In the genomic region with DNA sequence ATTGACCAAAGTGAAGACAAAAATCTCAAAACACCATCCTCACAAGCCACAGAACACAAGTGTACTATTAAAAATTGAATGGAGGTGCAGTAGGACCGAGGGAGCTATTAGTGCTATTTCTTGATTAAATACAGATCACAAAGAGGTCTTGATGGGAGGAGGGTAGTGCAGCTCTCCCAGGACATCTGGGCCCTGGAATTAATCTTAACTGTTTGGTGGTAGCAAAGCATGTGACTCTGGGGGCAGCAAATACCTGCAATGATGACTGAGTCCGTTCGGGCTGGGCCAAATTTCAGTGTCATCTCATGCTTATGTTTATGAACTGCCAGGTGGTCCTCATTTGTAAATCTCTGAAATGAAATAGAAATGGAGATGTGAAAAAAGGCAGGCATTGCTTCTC, we compare ENCODE assay signal across 27 mouse cellular contexts. TPM values are rescaled to one million over a fixed set of nuclear protein-coding genes. Genes with fewer than 3 reads are reported as not detected.
"Had no signal": no experiment of that assay in that cellular context is flagged by ENCODE, and none has a peak within 500 bp of the region (broad histone marks: within the 10 kb centered on the region; RNA-seq: fewer than 3 reads in every experiment).

No protein-coding gene starts in this region.

- H3K27ac ChIP-seq: kidney, embryonic 15.5 days; limb, embryonic 10.5 days; limb, embryonic 13.5 days; liver, embryonic 14.5 days; macrophage; neural tube, embryonic 12.5 days; stomach, embryonic 15.5 days had no signal

- H3K27me3 ChIP-seq: kidney, embryonic 15.5 days; limb, embryonic 13.5 days; neural tube, embryonic 12.5 days; stomach, embryonic 15.5 days had no signal

- H3K9ac ChIP-seq: kidney, embryonic 15.5 days; limb, embryonic 13.5 days; liver, embryonic 14.5 days; liver, postnatal 0 days; lung, embryonic 14.5 days; neural tube, embryonic 12.5 days; stomach, embryonic 15.5 days had no signal

- ATAC-seq: liver, postnatal 0 days; lung, postnatal 0 days had no signal

- H3K36me3 ChIP-seq: stomach, embryonic 15.5 days had no signal

- H3K9me3 ChIP-seq: kidney, embryonic 15.5 days; limb, embryonic 10.5 days; limb, embryonic 13.5 days; neural tube, embryonic 12.5 days; stomach, embryonic 15.5 days had no signal

- H3K4me1 ChIP-seq: kidney, embryonic 15.5 days; limb, embryonic 10.5 days; neural tube, embryonic 12.5 days; stomach, embryonic 15.5 days had no signal

- H3K4me3 ChIP-seq: kidney, embryonic 15.5 days; limb, embryonic 10.5 days; limb, embryonic 13.5 days; neural tube, embryonic 12.5 days; stomach, embryonic 15.5 days had no signal

- DNase-seq: kidney, adult 11 months; kidney, adult 8-10 months; kidney, postnatal 10 days; kidney, postnatal 36 days; layer of hippocampus, adult 9-11 months; liver, postnatal 0 days; lung, embryonic 14.5 days; retina, postnatal 1 day; right cerebral cortex, postnatal 25 days; spleen, adult 18-20 months; thymus, postnatal 25 days had no signal

- H3K4me2 ChIP-seq: kidney, embryonic 15.5 days; limb, embryonic 13.5 days; liver, embryonic 11.5 days; lung, embryonic 14.5 days; neural tube, embryonic 12.5 days; stomach, embryonic 15.5 days had no signal

RNA-seq across cellular contexts. Expression of gene Gm10337, which starts 59.5 kb away (rescaled TPM):
- total RNA-seq: layer of hippocampus, postnatal 25 days; left cerebral cortex, adult 18-20 months; left cerebral cortex, postnatal 25 days; megakaryocyte, adult 5-6 weeks; midbrain, postnatal 0 days had no signal
- polyA plus RNA-seq: liver, embryonic 11.5 days; liver, embryonic 14.5 days; liver, postnatal 0 days; lung, embryonic 14.5 days; lung, postnatal 0 days; macrophage; midbrain, embryonic 14.5 days; neural tube, embryonic 12.5 days; thymus, postnatal 0 days had no signal
